ENCODE assay signal across 9 mouse cellular contexts in the genomic region with DNA sequence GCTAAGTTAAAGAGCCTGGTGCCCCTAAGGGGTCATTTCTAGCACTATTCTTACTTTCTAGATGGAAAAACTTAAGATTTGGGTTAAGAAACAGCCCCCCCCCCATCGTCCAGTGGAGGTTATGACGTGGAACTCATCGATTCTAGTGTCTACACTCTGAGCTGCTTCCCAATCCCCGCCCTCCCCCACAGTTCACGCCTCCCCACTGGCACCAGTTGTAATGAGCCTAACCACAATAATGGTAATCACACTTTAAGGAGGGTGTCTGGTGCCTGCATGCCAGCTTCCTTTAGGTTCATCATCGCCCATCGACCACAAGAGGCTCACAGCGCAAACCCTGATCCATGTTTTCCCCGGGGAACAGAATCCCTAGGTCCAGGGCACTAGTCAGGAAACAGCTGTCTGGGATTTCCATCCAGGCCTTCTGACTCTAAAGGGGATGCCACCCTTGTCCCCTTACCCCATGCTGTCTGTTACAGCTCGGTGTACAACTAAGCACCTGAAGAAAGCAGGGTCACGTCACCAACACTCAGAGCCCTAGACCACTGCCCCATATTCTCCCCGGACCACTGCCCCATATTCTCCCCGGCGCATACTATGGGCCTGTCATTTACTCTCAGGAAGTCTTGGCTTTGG. TPM values are rescaled to one million over a fixed set of nuclear protein-coding genes. Genes with fewer than 3 reads are reported as not detected.
DNase-seq lines count a peak whose midpoint lies in the region; ATAC-seq and TF ChIP-seq lines count a peak whose summit lies in the region.
"Had no signal": no experiment of that assay in that cellular context is flagged by ENCODE, and none has a peak within 500 bp of the region (broad histone marks: within the 10 kb centered on the region; RNA-seq: fewer than 3 reads in every experiment).

No protein-coding gene starts in this region.

- no peaks in the 10 kb centered on the region for H3K27me3 ChIP-seq in kidney, postnatal 0 days (ENCODE audit: insufficient read depth, low read length)
- no peaks in the 10 kb centered on the region for H3K27me3 ChIP-seq in embryonic facial prominence, embryonic 10.5 days (replicated peaks; ENCODE audit: low read depth, poor library complexity, severe bottlenecking)
- H3K27me3 ChIP-seq in intestine, embryonic 14.5 days (replicated peaks; ENCODE audit: control insufficient read depth, insufficient read depth, low read length), result no peaks in the 10 kb centered on the region

- peak overlapping the region; percentile 81 for H3K4me3 ChIP-seq in kidney, postnatal 0 days (replicated peaks; ENCODE audit: low read depth, low read length)
- H3K4me3 ChIP-seq in embryonic facial prominence, embryonic 10.5 days, result peak overlapping the region; percentile 92
- peak overlapping the region; percentile 92 for H3K4me3 ChIP-seq in intestine, embryonic 14.5 days (ENCODE audit: low read depth, low read length)

- H3K9ac ChIP-seq in kidney, postnatal 0 days (ENCODE audit: low read depth, low read length), result 0 out of 2 replicates have a peak overlapping the region, but pooled peaks have one; percentile 83
- H3K9ac ChIP-seq in intestine, embryonic 14.5 days (ENCODE audit: low read length), result peak overlapping the region; percentile 97

- DNase-seq in kidney, postnatal 0 days (ENCODE audit: low spot score), result no peak
- DNase-seq in kidney, adult 9 months, result no peak
- DNase-seq in embryonic facial prominence, embryonic 10.5 days (ENCODE audit: low spot score), result no peak
- DNase-seq in intestine, embryonic 14.5 days (ENCODE audit: low spot score), result no peak
- DNase-seq in naive thymus-derived CD4-positive, alpha-beta T cell, adult 2 months (ENCODE audit: low read depth), result peak; percentile 70
- DNase-seq in layer of hippocampus, adult 9-10 months (ENCODE audit: low spot score), result no peak
- no peak for DNase-seq in kidney, adult 18-20 months
- no peak for DNase-seq in adrenal gland, postnatal 10 days

- H3K27ac ChIP-seq in kidney, postnatal 0 days, result no peak overlapping the region
- no peak overlapping the region for H3K27ac ChIP-seq in embryonic facial prominence, embryonic 10.5 days (replicated peaks)
- H3K27ac ChIP-seq in intestine, embryonic 14.5 days (ENCODE audit: low read depth), result no peak overlapping the region

- WGBS in kidney, postnatal 0 days, result 59% methylated on average over 14 of the region's 14 CpGs
- WGBS in embryonic facial prominence, embryonic 10.5 days, result 82% methylated on average over 14 of the region's 14 CpGs
- 81% methylated on average over 14 of the region's 14 CpGs for WGBS in intestine, embryonic 14.5 days

- H3K4me1 ChIP-seq in kidney, postnatal 0 days (replicated peaks; ENCODE audit: insufficient read depth, low read length), result peaks cover 36% of the 10 kb centered on the region; the same call in 1 of the 2 replicates
- peaks cover 80% of the 10 kb centered on the region for H3K4me1 ChIP-seq in embryonic facial prominence, embryonic 10.5 days
- H3K4me1 ChIP-seq in intestine, embryonic 14.5 days (replicated peaks; ENCODE audit: control insufficient read depth, insufficient read depth, low read length), result peaks cover 57% of the 10 kb centered on the region

- ATAC-seq in kidney, postnatal 0 days (replicated peaks; ENCODE audit: low FRiP score, low read depth), result no peak
- ATAC-seq in intestine, embryonic 14.5 days (replicated peaks; ENCODE audit: low FRiP score, low TSS enrichment, low read depth), result no peak

- H3K9me3 ChIP-seq in kidney, postnatal 0 days (replicated peaks; ENCODE audit: low read length), result no peaks in the 10 kb centered on the region
- no peaks in the 10 kb centered on the region for H3K9me3 ChIP-seq in embryonic facial prominence, embryonic 10.5 days
- no peaks in the 10 kb centered on the region for H3K9me3 ChIP-seq in intestine, embryonic 14.5 days (ENCODE audit: control insufficient read depth, low read length)

- peak overlapping the region; percentile 79 for H3K4me2 ChIP-seq in kidney, postnatal 0 days (ENCODE audit: low read length)
- H3K4me2 ChIP-seq in intestine, embryonic 14.5 days (ENCODE audit: low read length), result peak overlapping the region; percentile 91

- H3K36me3 ChIP-seq in kidney, postnatal 0 days (ENCODE audit: insufficient read depth, low read length), result no peaks in the 10 kb centered on the region
- H3K36me3 ChIP-seq in embryonic facial prominence, embryonic 10.5 days (replicated peaks), result peaks cover 35% of the 10 kb centered on the region
- H3K36me3 ChIP-seq in intestine, embryonic 14.5 days (ENCODE audit: control insufficient read depth, insufficient read depth, low read length), result no peaks in the 10 kb centered on the region

- no peak for TF ChIP-seq CTCF in kidney, postnatal 0 days (IDR thresholded peaks at IDR 0.05; ENCODE audit: low read depth)

RNA-seq across cellular contexts. Expression of gene Map7d1, which starts 2.4 kb away (rescaled TPM):
- 22.4 and 27.3 TPM in 2 replicates for polyA plus RNA-seq in kidney, postnatal 0 days (2015; fragmentation: Nextera tagmentation; extraction: Ambion mirVana)
- polyA plus RNA-seq in embryonic facial prominence, embryonic 10.5 days (2016; fragmentation: Nextera tagmentation; extraction: Ambion mirVana), result 60.9 and 62.9 TPM in 2 replicates
- 37.8 and 38.0 TPM in 2 replicates for polyA plus RNA-seq in intestine, embryonic 14.5 days (2014; fragmentation: Nextera tagmentation; extraction: Ambion mirVana)
- 10 to 100 TPM; 60.4 to 72.7 TPM for total RNA-seq in adrenal gland, postnatal 10 days (2021)

RNA-seq across cellular contexts. Expression of gene Trappc3, which starts 8.4 kb away (rescaled TPM):
- polyA plus RNA-seq in kidney, postnatal 0 days (2015; fragmentation: Nextera tagmentation; extraction: Ambion mirVana), result 115 and 121 TPM in 2 replicates
- polyA plus RNA-seq in embryonic facial prominence, embryonic 10.5 days (2016; fragmentation: Nextera tagmentation; extraction: Ambion mirVana), result 91.8 and 92.3 TPM in 2 replicates
- polyA plus RNA-seq in intestine, embryonic 14.5 days (2014; fragmentation: Nextera tagmentation; extraction: Ambion mirVana), result 20.5 and 24.6 TPM in 2 replicates
- total RNA-seq in adrenal gland, postnatal 10 days (2021), result 10 to 100 TPM; 73.1 to 74.8 TPM

RNA-seq across cellular contexts. Expression of gene Col8a2, which starts 32.8 kb away (rescaled TPM):
- polyA plus RNA-seq in kidney, postnatal 0 days (2015; fragmentation: Nextera tagmentation; extraction: Ambion mirVana), result 7.9 and 8.1 TPM in 2 replicates
- polyA plus RNA-seq in embryonic facial prominence, embryonic 10.5 days (2016; fragmentation: Nextera tagmentation; extraction: Ambion mirVana), result 7.3 and 11.2 TPM in 2 replicates
- 5.3 and 6.7 TPM in 2 replicates for polyA plus RNA-seq in intestine, embryonic 14.5 days (2014; fragmentation: Nextera tagmentation; extraction: Ambion mirVana)
- 1 to 10 TPM; 5.5 to 5.6 TPM for total RNA-seq in adrenal gland, postnatal 10 days (2021)
- total RNA-seq: hematopoietic stem cell, adult 5-6 weeks had no signal

RNA-seq across cellular contexts. Expression of gene Thrap3, which starts 51.2 kb away (rescaled TPM):
- 136 and 156 TPM in 2 replicates for polyA plus RNA-seq in kidney, postnatal 0 days (2015; fragmentation: Nextera tagmentation; extraction: Ambion mirVana)
- polyA plus RNA-seq in embryonic facial prominence, embryonic 10.5 days (2016; fragmentation: Nextera tagmentation; extraction: Ambion mirVana), result 262 and 263 TPM in 2 replicates
- 206 TPM in 2 replicates for polyA plus RNA-seq in intestine, embryonic 14.5 days (2014; fragmentation: Nextera tagmentation; extraction: Ambion mirVana)
- total RNA-seq in adrenal gland, postnatal 10 days (2021), result 100 to 1,000 TPM; 177 to 229 TPM
